Mouse (Mus musculus): ENCODE measurements around the gene Nkx2-1.
"Not testable (repeated sequence)": the region's sequence is repeated elsewhere in the genome, so short reads cannot be mapped to it uniquely, and the experiment has no call there.

Gene Nkx2-1

DNA sequence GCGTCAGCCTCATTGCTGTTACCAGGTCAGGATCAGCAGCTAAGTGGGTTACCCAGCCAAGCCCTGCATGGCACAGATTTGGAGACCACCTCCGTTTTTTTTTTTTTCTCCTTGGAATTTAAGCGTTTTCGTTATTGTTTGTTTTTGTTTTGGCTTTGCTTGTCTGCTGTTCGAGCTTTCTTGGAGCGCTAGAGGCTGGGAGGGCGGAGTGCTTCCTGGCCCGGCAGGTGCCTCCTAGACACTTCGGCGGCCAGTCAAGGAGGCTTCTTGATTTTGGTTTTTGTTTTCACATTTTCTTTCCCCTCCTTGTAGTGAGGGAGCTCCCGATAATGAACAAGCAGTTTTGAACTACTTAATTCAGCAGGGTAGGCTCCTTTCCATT, at the start of gene Nkx2-1:
Nkx2-1 (minus strand) TSS at position 25 of the 382 bp plus-strand sequence.
- DNase-seq = no peak

DNA sequence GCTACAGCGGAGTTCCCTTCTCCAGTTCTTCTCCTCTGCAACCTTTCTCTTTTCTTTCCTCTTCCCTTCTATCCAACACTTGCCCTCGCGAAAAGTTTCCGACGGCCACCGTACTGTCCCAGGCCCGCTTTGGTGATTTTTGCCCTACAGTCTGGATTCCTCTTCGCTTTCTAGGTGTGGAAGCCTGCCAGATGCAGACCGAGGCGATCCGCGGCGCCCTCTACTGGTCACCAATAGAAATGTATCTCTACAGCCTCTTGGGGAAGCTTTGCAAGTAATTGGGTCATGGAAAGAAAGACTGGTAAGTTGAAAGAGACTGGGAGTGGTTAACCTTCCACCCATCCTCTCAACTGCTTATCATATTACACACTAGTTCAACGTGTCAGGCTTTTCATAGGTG, 4.4 kb upstream of the Nkx2-1 start:
- DNase-seq = peak; percentile 18 to 24

DNA sequence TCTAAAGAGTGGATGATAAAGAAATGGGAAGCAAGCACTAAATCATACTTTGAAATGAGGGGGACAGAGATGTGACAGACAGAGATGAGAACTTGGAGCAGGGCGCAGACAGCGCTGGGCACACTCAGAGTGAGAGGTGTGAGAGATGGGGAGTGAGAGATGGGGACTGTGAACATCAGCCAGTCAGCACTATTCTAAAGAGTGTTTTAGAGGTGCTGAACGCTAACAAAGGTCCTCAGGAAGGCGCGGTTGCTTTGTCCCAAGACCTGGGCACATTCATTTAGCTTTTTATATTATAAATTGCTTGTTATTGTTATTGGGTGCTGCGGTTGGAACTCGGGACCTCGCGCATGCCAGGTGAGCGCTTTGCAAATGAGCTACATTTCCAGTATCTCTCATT, 3.9 kb upstream of the Nkx2-1 start:
- no peak for DNase-seq

- no peak for DNase-seq
These were observed 1.9 kb upstream of the Nkx2-1 start for GRCm38 (mm10) chr12:56538601-56539000.

GRCm38 (mm10) chr12:56537931-56538330, 1.2 kb upstream of the Nkx2-1 start:
- no peak for DNase-seq

DNA sequence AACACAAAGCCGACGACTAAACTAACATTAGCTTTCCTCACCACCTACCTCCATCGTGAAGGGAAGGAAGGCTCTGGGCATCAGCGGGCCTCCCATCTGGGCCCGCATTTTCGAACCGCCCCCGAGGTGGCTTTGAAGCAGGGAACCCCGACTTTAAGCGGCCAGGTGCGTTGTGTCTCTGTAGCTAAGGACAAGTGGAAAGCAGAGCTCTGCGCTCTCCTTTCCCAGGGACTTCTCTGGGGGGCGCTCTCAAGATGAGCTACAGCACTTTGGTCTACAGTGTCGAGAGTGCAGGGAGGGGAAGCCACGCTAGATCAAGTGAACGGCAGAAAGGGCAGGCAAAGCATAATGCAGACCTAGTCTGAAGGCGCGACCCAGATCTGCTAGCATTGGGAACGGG, 634 bp upstream of the Nkx2-1 start:
- DNase-seq = no peak

GRCm38 (mm10) chr12:56536174-56536883, 379 bp downstream of the Nkx2-1 start:
- DNase-seq = no peak

- DNase-seq = no peak
These were observed 1.1 kb downstream of the Nkx2-1 start for GRCm38 (mm10) chr12:56535411-56536173.

- DNase-seq = no peak
These were observed 1.9 kb downstream of the Nkx2-1 start for GRCm38 (mm10) chr12:56534651-56535326.

- no peak for DNase-seq
These were observed 2.4 kb downstream of the Nkx2-1 start for GRCm38 (mm10) chr12:56534311-56534650.

DNA sequence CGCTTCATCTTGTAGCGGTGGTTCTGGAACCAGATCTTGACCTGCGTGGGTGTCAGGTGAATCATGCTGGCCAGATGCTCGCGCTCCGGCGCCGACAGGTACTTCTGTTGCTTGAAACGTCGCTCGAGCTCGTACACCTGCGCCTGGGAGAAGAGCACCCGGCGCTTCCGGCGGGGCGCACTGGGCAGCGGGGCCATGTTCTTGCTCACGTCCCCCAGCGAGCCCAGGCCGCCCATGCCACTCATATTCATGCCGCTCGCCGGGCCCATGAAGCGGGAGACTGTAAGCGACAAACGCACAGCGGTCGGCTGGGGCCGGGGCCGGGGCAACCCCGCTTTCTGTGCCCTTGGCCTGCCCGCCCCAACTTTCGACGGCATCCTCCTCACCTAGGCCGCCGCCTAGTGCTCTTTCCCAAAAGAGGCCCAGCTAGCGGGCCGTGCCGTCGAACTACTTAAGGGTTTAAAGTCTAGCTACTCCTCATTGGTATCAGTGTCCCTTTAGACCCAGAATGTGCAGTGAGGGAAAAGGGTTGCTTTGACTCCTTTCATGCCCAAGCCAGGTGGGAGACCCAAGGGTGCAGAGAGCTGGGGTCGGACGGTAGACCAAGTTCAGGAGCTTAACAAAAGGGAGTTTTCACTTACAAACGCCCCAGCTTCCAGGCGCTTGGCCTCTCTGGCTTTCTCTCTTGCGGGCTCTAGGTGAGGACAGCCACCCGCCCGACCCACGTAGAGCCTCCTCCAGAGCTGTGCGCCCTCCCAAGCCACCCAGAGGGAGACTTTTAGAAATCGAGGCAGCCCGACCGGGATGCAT, 3.0 kb downstream of the Nkx2-1 start:
- DNase-seq = no peak

GRCm38 (mm10) chr12:56532986-56533495, 3.7 kb downstream of the Nkx2-1 start:
- no peak for DNase-seq

- no peak for DNase-seq
These were observed 4.6 kb downstream of the Nkx2-1 start for GRCm38 (mm10) chr12:56532142-56532541.

- DNase-seq = no peak
These were observed 5.6 kb downstream of the Nkx2-1 start for GRCm38 (mm10) chr12:56531051-56531620.

DNA sequence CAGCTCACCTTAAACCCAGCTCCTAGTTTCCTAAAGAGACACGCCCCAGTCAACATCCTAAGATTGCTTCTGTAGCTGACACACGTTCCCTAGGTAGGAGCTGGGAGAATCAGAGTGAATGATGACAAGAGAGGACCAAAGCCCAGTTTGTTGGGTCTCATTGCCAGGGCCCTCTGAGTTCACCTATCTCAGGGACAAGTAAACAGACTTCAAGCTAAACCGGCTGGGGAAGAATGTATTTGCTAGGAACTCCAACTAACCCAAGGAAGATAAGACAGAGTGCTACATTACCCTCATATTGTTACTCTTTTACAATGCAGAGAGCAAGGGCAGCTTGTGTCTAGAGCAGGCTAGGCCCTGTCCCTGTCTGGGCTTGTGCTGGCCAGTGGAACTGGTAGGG, 6.8 kb downstream of the Nkx2-1 start:
- no peak for DNase-seq

DNA sequence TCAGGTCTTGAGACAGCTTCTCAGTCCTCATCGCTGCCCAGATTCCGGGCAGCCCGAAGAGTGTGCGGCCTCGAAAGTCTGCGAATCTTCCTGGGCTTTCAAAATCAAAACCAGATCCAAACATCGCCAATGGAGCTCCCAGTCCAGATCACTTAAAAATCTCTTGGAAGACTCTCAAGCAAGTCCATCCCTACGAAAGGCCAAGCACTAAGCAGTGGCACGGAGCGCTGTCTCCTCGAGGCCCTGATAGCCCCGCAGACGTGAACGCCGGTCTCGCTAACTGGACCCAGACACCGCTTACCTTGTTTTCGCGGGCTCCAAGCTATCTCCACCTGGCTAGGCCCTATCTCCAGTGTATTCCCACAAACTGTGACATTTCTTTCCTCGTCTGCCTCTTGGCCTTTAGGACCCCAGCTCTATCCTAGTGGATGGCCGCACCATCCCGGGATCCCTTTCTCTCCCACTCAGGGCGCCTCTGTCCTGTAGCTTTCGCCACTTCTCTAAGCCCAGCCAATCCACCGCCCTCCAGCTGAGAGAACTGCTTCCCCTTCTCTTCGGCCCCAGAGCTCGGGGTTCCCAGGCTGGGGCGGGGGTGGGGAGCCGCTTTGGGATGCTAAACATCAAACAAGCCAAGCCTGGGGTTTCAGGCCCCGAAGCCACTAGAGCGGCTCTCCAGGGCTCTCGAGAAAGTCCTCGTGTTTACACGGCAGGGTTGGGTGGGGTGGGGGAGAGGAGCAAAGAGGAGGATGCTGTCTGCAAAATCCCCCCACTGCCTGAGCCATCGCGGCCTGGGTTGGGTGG, 7.6 kb downstream of the Nkx2-1 start:
- no peak for DNase-seq

DNA sequence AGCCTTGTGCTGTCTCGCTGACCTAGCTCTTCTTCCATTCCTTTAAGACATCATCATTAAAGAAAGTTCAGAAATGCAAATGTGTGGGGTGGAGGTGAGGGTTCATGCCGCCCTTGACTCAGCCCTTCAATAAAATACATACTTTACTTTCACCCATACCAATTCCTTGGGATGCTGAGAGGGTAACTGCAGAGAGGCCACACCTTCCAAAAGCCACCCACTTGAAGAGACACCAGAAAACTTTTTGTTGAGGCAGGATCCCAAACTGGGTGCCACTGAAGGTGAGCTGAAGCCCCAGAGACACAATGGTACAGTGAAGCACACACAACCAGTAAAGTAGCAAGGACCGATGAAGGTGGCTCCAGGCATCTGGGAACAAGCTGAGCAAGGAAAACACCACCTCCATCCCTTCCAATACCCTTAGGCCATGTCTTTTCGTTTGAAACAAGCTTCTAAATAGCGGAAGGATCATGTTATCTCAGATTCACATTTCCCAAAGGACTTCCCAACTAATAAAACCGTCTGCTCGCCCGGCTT, 8.6 kb downstream of the Nkx2-1 start:
- DNase-seq = no peak

- DNase-seq = no peak
These were observed 9.6 kb downstream of the Nkx2-1 start for GRCm38 (mm10) chr12:56527071-56527470.

DNA sequence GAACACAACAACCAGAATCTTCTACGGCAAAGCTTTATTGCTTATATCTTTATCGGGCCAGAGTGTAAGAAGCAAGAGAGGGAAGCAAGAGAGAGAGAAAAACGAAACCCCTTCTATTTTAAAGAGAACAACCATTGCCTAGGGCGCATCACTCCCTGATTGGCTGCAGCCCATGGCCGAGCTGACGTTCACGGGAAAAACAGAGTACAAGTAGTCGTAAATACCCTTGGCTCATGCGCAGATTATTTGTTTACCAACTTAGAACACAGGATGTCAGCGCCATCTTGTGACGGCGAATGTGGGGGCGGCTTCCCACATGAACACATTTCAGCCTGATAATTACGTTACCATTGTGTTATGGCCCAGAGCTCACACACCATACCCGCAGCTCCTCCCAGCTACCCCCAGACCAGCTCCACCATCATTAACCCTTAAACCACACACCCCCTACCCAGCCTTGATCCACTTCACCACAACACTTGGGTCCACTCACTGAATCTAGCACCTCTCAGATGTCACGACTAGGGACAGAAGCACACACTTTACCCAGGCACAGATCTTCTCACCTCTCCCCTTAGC, 11.4 kb downstream of the Nkx2-1 start:
- DNase-seq = not testable (repeated sequence)

DNA sequence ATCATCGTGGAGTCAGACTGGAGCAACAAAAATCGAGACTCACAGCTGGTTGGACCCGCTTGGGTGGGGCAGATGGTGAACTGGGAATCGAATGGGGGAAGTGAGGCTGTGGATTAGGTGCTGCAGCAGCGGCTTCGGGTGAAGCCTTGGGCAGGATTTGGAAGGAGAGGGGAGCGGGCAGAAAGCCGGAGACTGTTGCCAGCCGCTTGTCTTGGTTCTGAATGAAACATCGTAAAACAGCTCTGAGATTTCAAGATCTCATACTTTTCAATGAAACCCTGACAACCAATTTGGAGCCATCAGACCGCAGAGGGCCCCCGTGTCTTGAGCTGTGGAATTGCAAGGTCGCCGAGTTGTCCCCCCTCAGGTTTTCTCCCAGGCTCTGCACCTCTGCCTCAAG, 12.5 kb downstream of the Nkx2-1 start:
- no peak for DNase-seq

DNA sequence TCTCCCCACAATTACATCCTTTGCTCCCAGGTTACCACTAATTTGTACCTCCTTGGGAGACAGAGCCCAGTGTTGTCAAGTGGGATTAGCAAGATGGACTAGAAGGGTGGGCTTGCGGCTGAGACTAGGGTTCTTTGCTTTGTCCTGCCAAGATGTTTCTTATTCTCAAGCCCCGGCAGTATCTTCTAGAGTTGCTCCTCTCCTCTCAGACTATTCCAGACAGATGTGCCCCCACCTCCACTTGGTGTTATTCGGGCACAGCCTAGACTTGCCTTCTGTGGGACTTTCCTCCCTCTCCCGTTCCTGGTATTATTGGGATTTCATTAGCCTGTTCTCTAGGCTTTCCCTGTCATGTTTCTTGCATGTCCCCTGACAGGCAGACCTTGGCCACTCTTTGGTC, 14.5 kb downstream of the Nkx2-1 start:
- DNase-seq = no peak

Measured in B cell, adult 2 months (primary cell).